In genomic region chr15:84135472-84135871, GRCm38 (mm10) we compare ENCODE assay signal across 8 mouse cellular contexts. TPM values are rescaled to one million over a fixed set of nuclear protein-coding genes. Genes with fewer than 3 reads are reported as not detected.
DNase-seq lines count a peak whose midpoint lies in the region; ATAC-seq and TF ChIP-seq lines count a peak whose summit lies in the region.
"Had no signal": no experiment of that assay in that cellular context is flagged by ENCODE, and none has a peak within 500 bp of the region (broad histone marks: within the 10 kb centered on the region; RNA-seq: fewer than 3 reads in every experiment).

No protein-coding gene starts in this region.

- no peak overlapping the region for H3K4me3 ChIP-seq in liver, postnatal 0 days (ENCODE audit: low read depth, low read length)

- no peaks in the 10 kb centered on the region for H3K9me3 ChIP-seq in liver, postnatal 0 days (ENCODE audit: low read length)

- 73% methylated on average over 5 of the region's 5 CpGs for WGBS in liver, postnatal 0 days (ENCODE audit: insufficient replicate concordance)

- peaks cover 3% of the 10 kb centered on the region; the same call in 1 of the 2 replicates for H3K4me1 ChIP-seq in liver, postnatal 0 days (ENCODE audit: insufficient read depth)

- no peak for ATAC-seq in liver, postnatal 0 days

- no peaks in the 10 kb centered on the region for H3K36me3 ChIP-seq in liver, postnatal 0 days (replicated peaks; ENCODE audit: insufficient read depth, low read length)

- no peaks in the 10 kb centered on the region for H3K27me3 ChIP-seq in liver, postnatal 0 days (ENCODE audit: insufficient read depth, low read length)

- intact Hi-C loops in left cerebral cortex, postnatal 4 days (cut with DNase I): no loop called here

- H3K27ac ChIP-seq in liver, postnatal 0 days (ENCODE audit: low read depth): no peak overlapping the region

- peak; percentile 78 for TF ChIP-seq CTCF in liver, postnatal 0 days (IDR thresholded peaks at IDR 0.05; ENCODE audit: low read depth)

- H3K9ac ChIP-seq in liver, postnatal 0 days (replicated peaks): no peak overlapping the region

- peak; percentile 36 for DNase-seq in left cerebral cortex, postnatal 4 days
- no peak for DNase-seq in left cerebral cortex, adult 18-20 months (ENCODE audit: low spot score in 2 of 2)
- DNase-seq in MEL-GATA-1-ER (ENCODE audit: extremely low read depth, low read depth): peak; percentile 6
- peak; percentile 17 for DNase-seq in c-Kit-negative CD71-positive TER-119-positive erythroid progenitor cells, embryonic 14.5 days (ENCODE audit: low read depth, low spot score)
- peak; percentile 65 for DNase-seq in liver, postnatal 0 days
- no peak for DNase-seq in frontal cortex, postnatal 14 days (ENCODE audit: low spot score in 2 of 2)
- DNase-seq in layer of hippocampus, postnatal 10 days (ENCODE audit: low spot score in 2 of 2): no peak

- no peak overlapping the region for H3K4me2 ChIP-seq in liver, postnatal 0 days (ENCODE audit: low read depth, low read length)

- TF ChIP-seq EP300 in liver, postnatal 0 days (IDR thresholded peaks at IDR 0.05; ENCODE audit: low read depth): no peak

RNA-seq across cellular contexts. Expression of gene Pnpla5, which starts 12.5 kb away (rescaled TPM):
- total RNA-seq in left cerebral cortex, postnatal 4 days (2021): not detected
- not detected for total RNA-seq in left cerebral cortex, adult 18-20 months (2021)
- polyA plus RNA-seq in liver, postnatal 0 days (2015; fragmentation: Nextera tagmentation; extraction: Ambion mirVana): 0.05 TPM in 1 of 2 replicates, not detected in the other
- total RNA-seq in layer of hippocampus, postnatal 10 days (2021): not detected
- total RNA-seq: heart, adult 18-20 months had no signal

RNA-seq across cellular contexts. Expression of gene Sult4a1, which starts 29.9 kb away (rescaled TPM):
- total RNA-seq in left cerebral cortex, postnatal 4 days (2021): 100 to 1,000 TPM; 171 to 184 TPM
- 100 to 1,000 TPM; 449 to 474 TPM for total RNA-seq in left cerebral cortex, adult 18-20 months (2021)
- 0.06 TPM in 1 of 2 replicates, not detected in the other for polyA plus RNA-seq in liver, postnatal 0 days (2015; fragmentation: Nextera tagmentation; extraction: Ambion mirVana)
- 100 to 1,000 TPM; 282 to 291 TPM for total RNA-seq in layer of hippocampus, postnatal 10 days (2021)

RNA-seq across cellular contexts. Expression of gene Pnpla3, which starts 32.2 kb away (rescaled TPM):
- total RNA-seq in left cerebral cortex, postnatal 4 days (2021): 10 to 100 TPM; 12.6 to 13.1 TPM
- total RNA-seq in left cerebral cortex, adult 18-20 months (2021): 10 to 100 TPM in 1 of 2 experiments, 1 to 10 TPM in 1; 7.9 to 13.6 TPM
- polyA plus RNA-seq in liver, postnatal 0 days (2015; fragmentation: Nextera tagmentation; extraction: Ambion mirVana): 1.0 and 1.9 TPM in 2 replicates
- 10 to 100 TPM; 10.6 to 11.0 TPM for total RNA-seq in layer of hippocampus, postnatal 10 days (2021)

RNA-seq across cellular contexts. Expression of gene Samm50, which starts 56.6 kb away (rescaled TPM):
- total RNA-seq in left cerebral cortex, postnatal 4 days (2021): 10 to 100 TPM; 91.1 to 93.9 TPM
- 100 to 1,000 TPM; 102 to 117 TPM for total RNA-seq in left cerebral cortex, adult 18-20 months (2021)
- polyA plus RNA-seq in liver, postnatal 0 days (2015; fragmentation: Nextera tagmentation; extraction: Ambion mirVana): 103 and 105 TPM in 2 replicates
- 10 to 100 TPM; 83.6 to 99.0 TPM for total RNA-seq in layer of hippocampus, postnatal 10 days (2021)

Comparison
In these comparisons a context has a peak if more than half of its experiments do, and no peak if none do; other contexts are left out.
1. DNase-seq: peak in left cerebral cortex, postnatal 4 days (single experiment), MEL-GATA-1-ER (single experiment), c-Kit-negative CD71-positive TER-119-positive erythroid progenitor cells, embryonic 14.5 days (single experiment) and liver, postnatal 0 days (single experiment); none in left cerebral cortex, adult 18-20 months (0 of 2), frontal cortex, postnatal 14 days (0 of 2) and layer of hippocampus, postnatal 10 days (0 of 2).